Mouse (Mus musculus) cerebellum, adult 2 months (tissue): ENCODE measurements at regions not wholly inside any gene's neighbourhood (a gene's known extent, or its start where the extent isn't known, plus 50 kb on each side); places are given as distances from the start of the nearest gene placed in this dataset.

Experiments
- CTCF ChIP-seq: fragments of 200-500 bp; IDR thresholded peaks from 2 replicates; pipeline ENCODE4 v1.5.1; 2011; ENCODE audit warnings: low read depth, mild to moderate bottlenecking, control low read depth, low read length, moderate library complexity, borderline replicate concordance; ENCODE audit not compliant: insufficient read depth
- POLR2A ChIP-seq: fragments of 200-500 bp; IDR thresholded peaks from 2 replicates; pipeline ENCODE4 v1.6.1; 2011; ENCODE audit warnings: low read length, control low read depth, borderline replicate concordance; ENCODE audit not compliant: insufficient read depth

DNA sequence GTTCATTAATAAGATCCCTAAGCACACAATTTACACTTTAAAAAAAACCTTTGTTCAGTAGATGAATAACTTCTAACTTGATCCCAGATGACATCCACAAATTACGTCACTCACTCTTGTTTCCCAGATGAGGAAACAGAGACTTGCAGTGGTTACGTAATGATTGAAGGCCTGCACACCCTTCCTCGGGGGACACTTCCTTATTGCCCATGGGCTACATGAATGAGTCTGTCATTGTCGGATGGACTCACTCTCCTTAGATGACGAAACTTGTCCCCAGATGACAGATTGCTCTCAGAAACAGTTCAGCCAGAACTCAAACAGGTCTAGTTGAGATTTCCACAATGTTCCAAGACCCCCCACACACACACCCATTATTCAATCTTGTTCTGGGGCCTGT, 111.4 kb upstream of the Dyrk2 start:
- no peak for TF ChIP-seq CTCF
- no peak for TF ChIP-seq POLR2A
